Mouse (Mus musculus) lung, postnatal 10 days (tissue): ENCODE data around the gene Nptn.

Experiments used
- DNase-seq: peaks from one replicate; pipeline ENCODE4 v3.0.0; 2021

Nptn gene

GRCm38 (mm10) chr9:58657735-58658512 is 75.9 kb downstream of the Nptn start:
- no peak for DNase-seq

- no peak for DNase-seq
Measured at GRCm38 (mm10) chr9:58658596-58659309, 76.7 kb downstream of the Nptn start.

GRCm38 (mm10) chr9:58659331-58659730 is 77.3 kb downstream of the Nptn start:
- DNase-seq = no peak

GRCm38 (mm10) chr9:58659989-58660388 is 77.9 kb downstream of the Nptn start:
- no peak for DNase-seq

GRCm38 (mm10) chr9:58660673-58661072 is 78.6 kb downstream of the Nptn start:
- DNase-seq = no peak

GRCm38 (mm10) chr9:58662007-58662406 is 80.0 kb downstream of the Nptn start:
- no peak for DNase-seq

GRCm38 (mm10) chr9:58662791-58663190 is 80.8 kb downstream of the Nptn start:
- no peak for DNase-seq

GRCm38 (mm10) chr9:58665492-58665891 is 83.5 kb downstream of the Nptn start:
- no peak for DNase-seq

- peak; percentile 12 for DNase-seq
Measured at GRCm38 (mm10) chr9:58666191-58666590, 84.2 kb downstream of the Nptn start.

GRCm38 (mm10) chr9:58667244-58667643 is 85.2 kb downstream of the Nptn start:
- DNase-seq = no peak

GRCm38 (mm10) chr9:58668171-58668570 is 86.1 kb downstream of the Nptn start:
- no peak for DNase-seq

GRCm38 (mm10) chr9:58669071-58669470 is 87.0 kb downstream of the Nptn start:
- no peak for DNase-seq

- no peak for DNase-seq
Measured at GRCm38 (mm10) chr9:58669819-58670218, 87.8 kb downstream of the Nptn start.

GRCm38 (mm10) chr9:58672474-58672873 is 90.4 kb downstream of the Nptn start:
- DNase-seq = peak; percentile 60

GRCm38 (mm10) chr9:58674736-58675135 is 92.7 kb downstream of the Nptn start:
- no peak for DNase-seq

GRCm38 (mm10) chr9:58675371-58675770 is 93.3 kb downstream of the Nptn start:
- no peak for DNase-seq

- no peak for DNase-seq
Measured at GRCm38 (mm10) chr9:58681411-58681810, 99.4 kb downstream of the Nptn start.

GRCm38 (mm10) chr9:58682106-58682505 is 100.1 kb downstream of the Nptn start:
- DNase-seq = no peak

GRCm38 (mm10) chr9:58683372-58683771 is 101.3 kb downstream of the Nptn start:
- DNase-seq = no peak

GRCm38 (mm10) chr9:58685290-58685689 is 103.2 kb downstream of the Nptn start:
- DNase-seq = no peak

- no peak for DNase-seq
Measured at GRCm38 (mm10) chr9:58688076-58688475, 106.0 kb downstream of the Nptn start.

GRCm38 (mm10) chr9:58690701-58691100 is 108.7 kb downstream of the Nptn start:
- DNase-seq = no peak

GRCm38 (mm10) chr9:58691471-58691870 is 109.4 kb downstream of the Nptn start:
- DNase-seq = no peak

GRCm38 (mm10) chr9:58698486-58698885 is 116.4 kb downstream of the Nptn start:
- DNase-seq = no peak
